In the genomic region with DNA sequence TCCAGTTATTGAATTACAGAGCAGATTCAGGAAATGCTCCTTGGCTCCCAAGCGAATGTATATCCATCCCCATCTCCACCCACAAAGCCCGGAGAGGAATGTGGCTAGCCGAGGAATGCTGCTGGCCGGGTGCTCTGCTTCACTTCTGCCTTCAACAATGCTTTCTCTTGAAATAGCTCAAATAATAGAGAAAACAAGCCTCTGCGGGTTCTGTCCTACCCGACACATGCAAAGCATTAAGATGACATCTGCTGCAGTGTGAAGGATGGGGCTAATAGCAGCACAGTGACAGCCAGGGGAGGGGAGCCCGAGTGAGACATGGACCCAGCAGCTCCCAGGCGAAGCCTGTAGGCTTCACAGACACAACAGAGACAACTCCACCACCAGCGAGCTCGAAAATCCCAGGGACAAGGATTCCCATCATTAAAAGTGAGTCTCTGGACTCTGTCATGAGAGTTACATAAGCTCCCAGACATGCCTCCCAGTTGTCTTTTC, we compare ENCODE assay signal across 8 mouse cellular contexts. TPM values are rescaled to one million over a fixed set of nuclear protein-coding genes. Genes with fewer than 3 reads are reported as not detected.
DNase-seq lines count a peak whose midpoint lies in the region; ATAC-seq and TF ChIP-seq lines count a peak whose summit lies in the region.

No protein-coding gene starts in this region.

- peak; percentile 20 for DNase-seq in neural tube, embryonic 10.5 days (ENCODE audit: extremely low spot score, low spot score)
- peak; percentile 29 for DNase-seq in heart, postnatal 4 days
- peak; percentile 38 for DNase-seq in limb, embryonic 11.5 days (ENCODE audit: low spot score)
- DNase-seq in thymus, postnatal 36 days = no peak
- no peak for DNase-seq in hindbrain, postnatal 0 days (ENCODE audit: low spot score)
- no peak for DNase-seq in cerebellum, postnatal 14 days

- TF ChIP-seq CTCF in hindbrain, postnatal 0 days (IDR thresholded peaks at IDR 0.05; ENCODE audit: low read depth) = no peak

- no peak for ATAC-seq in neural tube, embryonic 15.5 days (ENCODE audit: low FRiP score)
- no peak for ATAC-seq in limb, embryonic 11.5 days (ENCODE audit: insufficient number of reproducible peaks, low FRiP score, low TSS enrichment, low read depth)
- no peak for ATAC-seq in hindbrain, postnatal 0 days
- no peak for ATAC-seq in forebrain, embryonic 16.5 days

- H3K36me3 ChIP-seq in neural tube, embryonic 15.5 days = peaks cover 73% of the 10 kb centered on the region
- peaks cover 2% of the 10 kb centered on the region; the same call in 1 of the 2 replicates for H3K36me3 ChIP-seq in limb, embryonic 11.5 days (ENCODE audit: control insufficient read depth, insufficient read depth, low read length)
- peaks cover 20% of the 10 kb centered on the region for H3K36me3 ChIP-seq in hindbrain, postnatal 0 days (ENCODE audit: insufficient read depth, low read length)
- H3K36me3 ChIP-seq in forebrain, embryonic 16.5 days (ENCODE audit: control insufficient read depth, insufficient read depth) = peaks cover 7% of the 10 kb centered on the region; the same call in 1 of the 2 replicates

- no peak overlapping the region for H3K27ac ChIP-seq in neural tube, embryonic 15.5 days (replicated peaks)
- H3K27ac ChIP-seq in limb, embryonic 11.5 days (replicated peaks; ENCODE audit: low read depth, low read length) = no peak overlapping the region
- H3K27ac ChIP-seq in hindbrain, postnatal 0 days = no peak overlapping the region
- no peak overlapping the region for H3K27ac ChIP-seq in forebrain, embryonic 16.5 days (ENCODE audit: low read length)

- WGBS in neural tube, embryonic 15.5 days = 76% methylated on average over 10 of the region's 10 CpGs
- whole genome bisulfite sequencing in limb, embryonic 11.5 days = 50% methylated on average over 10 of the region's 10 CpGs
- WGBS in hindbrain, postnatal 0 days = 77% methylated on average over 10 of the region's 10 CpGs
- 77% methylated on average over 10 of the region's 10 CpGs for WGBS in forebrain, embryonic 16.5 days

- no peaks in the 10 kb centered on the region for H3K27me3 ChIP-seq in neural tube, embryonic 15.5 days (replicated peaks)
- no peaks in the 10 kb centered on the region for H3K27me3 ChIP-seq in limb, embryonic 11.5 days (ENCODE audit: control insufficient read depth, insufficient read depth, low read length)
- H3K27me3 ChIP-seq in hindbrain, postnatal 0 days (ENCODE audit: insufficient read depth, low read length) = no peaks in the 10 kb centered on the region
- H3K27me3 ChIP-seq in forebrain, embryonic 16.5 days (replicated peaks; ENCODE audit: control insufficient read depth, insufficient read depth, low read length) = no peaks in the 10 kb centered on the region

- no peak overlapping the region for H3K4me3 ChIP-seq in neural tube, embryonic 15.5 days (replicated peaks)
- H3K4me3 ChIP-seq in limb, embryonic 11.5 days (ENCODE audit: low read depth, low read length) = no peak overlapping the region
- no peak overlapping the region for H3K4me3 ChIP-seq in hindbrain, postnatal 0 days (ENCODE audit: low read length)
- H3K4me3 ChIP-seq in forebrain, embryonic 16.5 days (replicated peaks; ENCODE audit: low read length) = no peak overlapping the region

- H3K9ac ChIP-seq in neural tube, embryonic 15.5 days (replicated peaks) = no peak overlapping the region
- no peak overlapping the region for H3K9ac ChIP-seq in limb, embryonic 11.5 days (ENCODE audit: low read length)
- H3K9ac ChIP-seq in hindbrain, postnatal 0 days (replicated peaks; ENCODE audit: low read length) = no peak overlapping the region
- H3K9ac ChIP-seq in forebrain, embryonic 16.5 days (replicated peaks; ENCODE audit: low read depth, low read length) = no peak overlapping the region

- H3K9me3 ChIP-seq in neural tube, embryonic 15.5 days (replicated peaks) = no peaks in the 10 kb centered on the region
- no peaks in the 10 kb centered on the region for H3K9me3 ChIP-seq in limb, embryonic 11.5 days (ENCODE audit: control insufficient read depth, low read length)
- no peaks in the 10 kb centered on the region for H3K9me3 ChIP-seq in hindbrain, postnatal 0 days (ENCODE audit: low read length)
- H3K9me3 ChIP-seq in forebrain, embryonic 16.5 days (ENCODE audit: control insufficient read depth, low read length) = no peaks in the 10 kb centered on the region

- no peaks in the 10 kb centered on the region for H3K4me1 ChIP-seq in neural tube, embryonic 15.5 days
- peaks cover 3% of the 10 kb centered on the region; the same call in 1 of the 2 replicates for H3K4me1 ChIP-seq in limb, embryonic 11.5 days (ENCODE audit: control insufficient read depth, insufficient read depth, low read length)
- H3K4me1 ChIP-seq in hindbrain, postnatal 0 days (ENCODE audit: insufficient read depth, low read length) = no peaks in the 10 kb centered on the region
- H3K4me1 ChIP-seq in forebrain, embryonic 16.5 days (replicated peaks; ENCODE audit: control insufficient read depth, insufficient read depth, low read length) = no peaks in the 10 kb centered on the region

- H3K4me2 ChIP-seq in neural tube, embryonic 15.5 days = no peak overlapping the region
- H3K4me2 ChIP-seq in limb, embryonic 11.5 days (ENCODE audit: low read depth, severe bottlenecking) = no peak overlapping the region
- H3K4me2 ChIP-seq in hindbrain, postnatal 0 days (ENCODE audit: low read depth, low read length) = no peak overlapping the region
- H3K4me2 ChIP-seq in forebrain, embryonic 16.5 days (ENCODE audit: low read length) = no peak overlapping the region

RNA-seq across cellular contexts. Expression of gene Vps53, which starts 59.0 kb away (rescaled TPM):
- polyA plus RNA-seq in neural tube, embryonic 15.5 days (2015; fragmentation: Nextera tagmentation; extraction: Ambion mirVana) = 69.4 and 69.5 TPM in 2 replicates
- total RNA-seq in heart, postnatal 4 days (2021) = 10 to 100 TPM; 30.8 to 31.4 TPM
- polyA plus RNA-seq in limb, embryonic 11.5 days (2014; fragmentation: Nextera tagmentation; extraction: Ambion mirVana) = 36.6 and 40.4 TPM in 2 replicates
- total RNA-seq in hindbrain, postnatal 0 days (2014; rRNA removed) = 39.2 and 42.8 TPM in 2 replicates
- polyA plus RNA-seq in hindbrain, postnatal 0 days (2015; fragmentation: Nextera tagmentation; extraction: Ambion mirVana) = 58.9 and 59.0 TPM in 2 replicates
- polyA plus RNA-seq in forebrain, embryonic 16.5 days (2015; fragmentation: Nextera tagmentation; extraction: Ambion mirVana) = 67.7 and 70.6 TPM in 2 replicates

RNA-seq across cellular contexts. Expression of gene Fam57a, which starts 59.0 kb away (rescaled TPM):
- 24.4 and 36.0 TPM in 2 replicates for polyA plus RNA-seq in neural tube, embryonic 15.5 days (2015; fragmentation: Nextera tagmentation; extraction: Ambion mirVana)
- 10 to 100 TPM in 1 of 2 experiments, 1 to 10 TPM in 1; 9.0 to 10.6 TPM for total RNA-seq in heart, postnatal 4 days (2021)
- 37.0 TPM in 2 replicates for polyA plus RNA-seq in limb, embryonic 11.5 days (2014; fragmentation: Nextera tagmentation; extraction: Ambion mirVana)
- total RNA-seq in hindbrain, postnatal 0 days (2014; rRNA removed) = 20.1 and 30.4 TPM in 2 replicates
- 16.6 and 20.0 TPM in 2 replicates for polyA plus RNA-seq in hindbrain, postnatal 0 days (2015; fragmentation: Nextera tagmentation; extraction: Ambion mirVana)
- polyA plus RNA-seq in forebrain, embryonic 16.5 days (2015; fragmentation: Nextera tagmentation; extraction: Ambion mirVana) = 22.3 and 25.6 TPM in 2 replicates

Comparison
In these comparisons a context has a peak if more than half of its experiments do, and no peak if none do; other contexts are left out.
1. DNase-seq: peak in neural tube, embryonic 10.5 days (single experiment), heart, postnatal 4 days (single experiment) and limb, embryonic 11.5 days (single experiment); none in thymus, postnatal 36 days (0 of 2), hindbrain, postnatal 0 days (single experiment) and cerebellum, postnatal 14 days (0 of 2).